Mouse (Mus musculus) liver, embryonic 13.5 days (tissue): ENCODE data around the gene Cd84. TPM values are rescaled to one million over a fixed set of nuclear protein-coding genes. Genes with fewer than 3 reads are reported as not detected.

Experiments
- ATAC-seq: fragments of 200-750 bp; cut with Nextera tagmentation; 2 replicates; pipeline ENCODE4 v1.8.0; 2017; ENCODE audit warnings: low read depth, mild to moderate bottlenecking, moderate number of reproducible peaks, moderate library complexity
- DNase-seq: peaks from one replicate; pipeline ENCODE4 v3.0.0; 2022
- H3K27ac ChIP-seq: fragments of 300-500 bp; sonication (generic); 2 replicates; pipeline ENCODE4 v1.5.1; 2015; ENCODE audit warnings: moderate library complexity, mild to moderate bottlenecking, inconsistent platforms
- H3K27me3 ChIP-seq: fragments of 300-500 bp; sonication (generic); 2 replicates; pipeline ENCODE4 v1.6.1; 2015; ENCODE audit warnings: mild to moderate bottlenecking, inconsistent platforms
- H3K36me3 ChIP-seq: fragments of 300-500 bp; sonication (generic); 2 replicates; pipeline ENCODE4 v1.6.1; 2015; ENCODE audit warnings: mild to moderate bottlenecking, inconsistent platforms
- H3K4me1 ChIP-seq: fragments of 300-500 bp; sonication (generic); replicated peaks from 2 replicates; pipeline ENCODE4 v1.6.1; 2015; ENCODE audit warnings: inconsistent platforms
- H3K4me2 ChIP-seq: fragments of 300-500 bp; sonication (generic); 2 replicates; pipeline ENCODE4 v1.6.1; 2015; ENCODE audit warnings: inconsistent platforms, mild to moderate bottlenecking, moderate library complexity
- H3K4me3 ChIP-seq: fragments of 300-500 bp; sonication (generic); replicated peaks from 2 replicates; pipeline ENCODE4 v1.5.1; 2015; ENCODE audit warnings: mild to moderate bottlenecking, inconsistent platforms
- H3K9ac ChIP-seq: fragments of 300-500 bp; sonication (generic); 2 replicates; pipeline ENCODE4 v1.6.1; 2015; ENCODE audit warnings: mild to moderate bottlenecking, inconsistent platforms
- H3K9me3 ChIP-seq: fragments of 300-500 bp; sonication (generic); replicated peaks from 2 replicates; pipeline ENCODE4 v1.6.1; 2016; ENCODE audit warnings: inconsistent platforms
- WGBS: fragments of 180-500 bp; shearing (Covaris S2); methylation state at CpG from one replicate; pipeline ENCODE4 v1.1.7; 2015; ENCODE audit not compliant: insufficient replicate concordance; 5-methylcytosine and 5-hydroxymethylcytosine counted together
- polyA plus RNA-seq: library from polyadenylated mRNA; unstranded; fragments of >200 nt; fragmentation: Nextera tagmentation; extraction: Ambion mirVana; gene quantifications from 2 replicates; pipeline ENCODE4 v1.2.1, GENCODE M21; 2015

Cd84 gene
- polyA plus RNA-seq, 1 experiment from 2014 or later = 3.8 TPM

GRCm38 (mm10) chr1:171918136-171918920, 78.8 kb downstream of the Cd84 start:
- no peak overlapping the region for H3K4me3 ChIP-seq
- H3K4me1 ChIP-seq = no peaks in the 10 kb centered on the region; the same call in 1 of the 2 replicates
- no peak overlapping the region for H3K4me2 ChIP-seq
- no peak overlapping the region for H3K9ac ChIP-seq
- H3K27me3 ChIP-seq = no peaks in the 10 kb centered on the region
- no peak for DNase-seq
- 61% methylated on average over 12 of the region's 12 CpGs for WGBS
- ATAC-seq = no peak
- no peaks in the 10 kb centered on the region for H3K36me3 ChIP-seq
- H3K9me3 ChIP-seq = no peaks in the 10 kb centered on the region
- H3K27ac ChIP-seq = no peak overlapping the region

DNA sequence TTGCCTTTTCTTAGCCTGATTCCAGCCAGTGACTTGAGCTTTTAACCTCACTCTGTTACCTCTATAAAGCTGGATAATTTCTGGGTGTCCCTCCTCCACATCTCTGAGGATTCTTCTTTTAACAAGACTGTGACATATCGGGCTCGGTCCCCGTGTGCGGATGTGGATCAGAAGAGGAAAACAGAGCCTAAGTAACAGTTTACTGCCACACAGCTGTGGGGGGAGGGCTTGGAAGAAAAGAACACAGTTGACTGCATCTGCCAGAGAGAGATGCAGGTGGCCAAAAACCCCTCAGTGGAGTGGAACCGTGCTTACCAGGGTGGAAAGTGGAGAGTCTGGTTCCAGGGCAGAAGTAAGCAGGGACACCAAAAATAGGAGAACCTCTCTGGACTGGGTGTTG, 79.7 kb downstream of the Cd84 start:
- Histone ChIP-seq H3K4me1 (no peaks in the 10 kb centered on the region; the same call in 1 of the 2 replicates), H3K27ac (no peak overlapping the region), H3K36me3 (no peaks in the 10 kb centered on the region), H3K4me2 (no peak overlapping the region), H3K9me3 (no peaks in the 10 kb centered on the region), H3K27me3 (no peaks in the 10 kb centered on the region), H3K9ac (no peak overlapping the region), H3K4me3 (no peak overlapping the region)
- 76% methylated on average over 5 of the region's 5 CpGs for WGBS
- ATAC-seq = no peak
- DNase-seq = no peak

- Histone ChIP-seq H3K27me3 (no peaks in the 10 kb centered on the region), H3K4me3 (no peak overlapping the region), H3K36me3 (no peaks in the 10 kb centered on the region), H3K9ac (no peak overlapping the region), H3K9me3 (no peaks in the 10 kb centered on the region), H3K27ac (no peak overlapping the region), H3K4me2 (no peak overlapping the region), H3K4me1 (no peaks in the 10 kb centered on the region; the same call in 1 of the 2 replicates)
- no peak for ATAC-seq
- DNase-seq = no peak
- 59% methylated on average over 6 of the region's 6 CpGs for WGBS
Measured at GRCm38 (mm10) chr1:171919901-171920510, 80.5 kb downstream of the Cd84 start.

- WGBS = 20% methylated on average over 9 of the region's 9 CpGs
Measured at GRCm38 (mm10) chr1:171920989-171921621, 81.6 kb downstream of the Cd84 start.

GRCm38 (mm10) chr1:171921641-171922040, 82.1 kb downstream of the Cd84 start:
- Histone ChIP-seq H3K9me3 (no peaks in the 10 kb centered on the region), H3K36me3 (no peaks in the 10 kb centered on the region), H3K4me1 (no peaks in the 10 kb centered on the region; the same call in 1 of the 2 replicates), H3K4me2 (no peak overlapping the region), H3K27ac (no peak overlapping the region), H3K4me3 (no peak overlapping the region), H3K27me3 (no peaks in the 10 kb centered on the region), H3K9ac (no peak overlapping the region)
- DNase-seq = no peak
- ATAC-seq = no peak
- WGBS = 64% methylated on average over 2 of the region's 2 CpGs

More at GRCm38 (mm10) chr1:171920989-171921621, 81.6 kb downstream of the Cd84 start:
- H3K27me3 ChIP-seq = no peaks in the 10 kb centered on the region
- H3K27ac ChIP-seq = no peak overlapping the region
- H3K9ac ChIP-seq = no peak overlapping the region
- H3K4me3 ChIP-seq = no peak overlapping the region
- no peaks in the 10 kb centered on the region for H3K9me3 ChIP-seq
- ATAC-seq (no peak), DNase-seq (no peak)
- H3K4me2 ChIP-seq = no peak overlapping the region
- no peaks in the 10 kb centered on the region for H3K36me3 ChIP-seq
- no peaks in the 10 kb centered on the region; the same call in 1 of the 2 replicates for H3K4me1 ChIP-seq

- no peak overlapping the region for H3K4me2 ChIP-seq
- no peaks in the 10 kb centered on the region for H3K27me3 ChIP-seq
- H3K9ac ChIP-seq = no peak overlapping the region
- no peak for DNase-seq
- no peaks in the 10 kb centered on the region; the same call in 1 of the 2 replicates for H3K4me1 ChIP-seq
- 65% methylated on average over 5 of the region's 5 CpGs for WGBS
- no peak overlapping the region for H3K27ac ChIP-seq
- H3K36me3 ChIP-seq = no peaks in the 10 kb centered on the region
- no peaks in the 10 kb centered on the region for H3K9me3 ChIP-seq
- H3K4me3 ChIP-seq = no peak overlapping the region
- ATAC-seq = no peak
Measured at GRCm38 (mm10) chr1:171922844-171923243, 83.3 kb downstream of the Cd84 start.

DNA sequence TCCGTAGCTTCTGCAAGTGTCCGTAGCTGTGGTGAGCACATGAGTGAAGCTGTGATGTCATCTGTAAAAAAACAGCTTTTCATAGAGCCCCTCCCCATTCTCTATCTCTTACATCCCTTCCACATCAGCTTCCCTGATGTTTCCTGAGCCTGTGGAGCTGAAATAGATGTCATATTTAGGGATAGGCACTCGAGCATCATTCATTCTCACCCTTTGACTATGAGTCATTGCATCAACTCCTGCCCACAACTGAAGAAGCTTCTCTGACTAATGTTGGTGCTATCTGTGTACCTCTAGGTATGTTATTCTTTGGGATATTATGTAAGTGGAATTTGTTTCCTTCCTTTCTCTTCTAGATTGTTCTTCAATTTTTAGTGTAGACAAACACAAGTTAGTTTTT, 85.4 kb downstream of the Cd84 start:
- H3K4me1 ChIP-seq = no peaks in the 10 kb centered on the region; the same call in 1 of the 2 replicates
- no peak overlapping the region for H3K4me3 ChIP-seq
- H3K9me3 ChIP-seq = no peaks in the 10 kb centered on the region
- DNase-seq (no peak), ATAC-seq (no peak)
- no peaks in the 10 kb centered on the region for H3K36me3 ChIP-seq
- 63% methylated on average over 3 of the region's 3 CpGs for WGBS
- H3K27ac ChIP-seq = no peak overlapping the region
- no peak overlapping the region for H3K4me2 ChIP-seq
- H3K9ac ChIP-seq = no peak overlapping the region
- H3K27me3 ChIP-seq = no peaks in the 10 kb centered on the region

- Histone ChIP-seq H3K9ac (no peak overlapping the region), H3K4me2 (no peak overlapping the region), H3K9me3 (no peaks in the 10 kb centered on the region), H3K4me3 (no peak overlapping the region), H3K4me1 (no peaks in the 10 kb centered on the region), H3K27me3 (no peaks in the 10 kb centered on the region), H3K27ac (no peak overlapping the region), H3K36me3 (no peaks in the 10 kb centered on the region)
- ATAC-seq = no peak
- DNase-seq = no peak
- 46% methylated on average over 3 of the region's 3 CpGs for WGBS
Measured at GRCm38 (mm10) chr1:171933851-171934250, 94.4 kb downstream of the Cd84 start.

DNA sequence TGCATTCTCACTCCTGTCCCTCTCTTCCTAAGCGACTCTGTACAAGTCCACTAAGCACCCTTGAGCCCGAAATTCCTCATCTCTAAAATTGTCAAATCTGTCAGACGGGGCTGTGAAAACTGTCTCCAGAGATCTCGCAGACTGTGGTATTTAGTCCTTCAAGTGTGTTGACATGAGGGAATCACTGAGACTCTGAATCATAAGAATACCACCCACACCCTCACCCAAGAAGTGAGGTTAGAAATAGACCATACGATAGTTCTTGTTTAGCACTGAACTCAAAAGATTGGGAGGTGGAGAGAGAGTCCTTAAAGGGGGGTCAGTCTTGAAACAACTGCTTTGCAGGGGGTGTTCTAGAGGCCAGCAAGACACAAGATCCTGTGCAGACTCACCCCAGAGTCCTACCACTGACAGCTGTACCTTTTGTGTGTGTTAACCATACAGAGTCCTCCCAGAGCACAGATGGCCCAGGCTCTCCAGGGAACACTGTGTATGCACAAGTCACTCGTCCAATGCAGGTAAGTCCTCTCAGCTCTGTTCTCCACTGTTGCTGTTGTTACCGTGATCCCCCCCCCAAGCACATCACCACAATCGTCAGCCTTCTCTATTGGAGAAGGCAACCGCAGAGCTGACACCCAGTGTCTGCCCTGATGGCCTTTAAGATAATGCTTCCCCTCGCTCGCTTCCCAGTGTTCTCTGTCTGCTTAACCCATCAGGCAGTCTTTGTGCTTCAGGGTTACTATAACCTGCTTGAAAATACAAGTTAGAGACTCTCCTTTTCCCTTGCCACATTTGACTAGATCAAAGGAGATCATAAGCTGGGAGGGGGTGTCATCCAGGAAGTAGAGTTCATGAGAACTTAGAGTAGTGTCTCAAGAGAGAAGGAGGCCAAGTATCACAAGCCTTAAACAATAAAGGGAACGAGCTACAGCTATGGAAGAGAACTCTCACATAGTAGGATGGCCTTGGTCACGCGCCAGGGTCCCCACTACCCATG, 99.8 kb downstream of the Cd84 start:
- no peak overlapping the region for H3K4me2 ChIP-seq
- H3K27me3 ChIP-seq = no peaks in the 10 kb centered on the region
- H3K4me1 ChIP-seq = no peaks in the 10 kb centered on the region
- H3K36me3 ChIP-seq = no peaks in the 10 kb centered on the region
- H3K9ac ChIP-seq = no peak overlapping the region
- ATAC-seq (no peak), DNase-seq (no peak)
- no peaks in the 10 kb centered on the region for H3K9me3 ChIP-seq
- H3K27ac ChIP-seq = no peak overlapping the region
- no peak overlapping the region for H3K4me3 ChIP-seq
- WGBS = 51% methylated on average over 14 of the region's 14 CpGs
